Mouse (Mus musculus): Measurements from ENCODE around the gene Jmy.
A peak's percentile ranks its signal among the peaks of the same experiment; 100 is the strongest.
"Not testable (repeated sequence)": the region's sequence is repeated elsewhere in the genome, so short reads cannot be mapped to it uniquely, and the experiment has no call there.

Gene Jmy

GRCm38 (mm10) chr13:93499167-93499972, at the start of gene Jmy:
Gene Jmy (minus strand): TSS chr13:93499808.
- DNase-seq: peak; percentile 92

GRCm38 (mm10) chr13:93547641-93548040, 48.0 kb upstream of the Jmy start:
- DNase-seq: no peak

GRCm38 (mm10) chr13:93546011-93546410, 46.4 kb upstream of the Jmy start:
- DNase-seq: peak; percentile 4

- no peak for DNase-seq
These were observed 44.7 kb upstream of the Jmy start for GRCm38 (mm10) chr13:93544274-93544673.

- no peak for DNase-seq
These were observed 39.7 kb upstream of the Jmy start for GRCm38 (mm10) chr13:93539311-93539710.

- DNase-seq: no peak
These were observed 19.2 kb upstream of the Jmy start for GRCm38 (mm10) chr13:93518753-93519319.

- DNase-seq: no peak
These were observed 17.6 kb upstream of the Jmy start for GRCm38 (mm10) chr13:93517223-93517622.

- no peak for DNase-seq
These were observed 14.6 kb upstream of the Jmy start for GRCm38 (mm10) chr13:93514000-93514795.

- DNase-seq: no peak
These were observed 11.0 kb upstream of the Jmy start for GRCm38 (mm10) chr13:93510447-93511180.

GRCm38 (mm10) chr13:93506920-93507319, 7.3 kb upstream of the Jmy start:
- DNase-seq: not testable (repeated sequence)

- no peak for DNase-seq
These were observed 2.1 kb upstream of the Jmy start for GRCm38 (mm10) chr13:93501724-93502123.

- no peak for DNase-seq
These were observed 495 bp upstream of the Jmy start for GRCm38 (mm10) chr13:93499973-93500633.

- peak; percentile 38 for DNase-seq
These were observed 1.1 kb downstream of the Jmy start for GRCm38 (mm10) chr13:93498211-93499166.

GRCm38 (mm10) chr13:93496977-93497376, 2.6 kb downstream of the Jmy start:
- no peak for DNase-seq

- no peak for DNase-seq
These were observed 11.1 kb downstream of the Jmy start for GRCm38 (mm10) chr13:93488510-93488909.

GRCm38 (mm10) chr13:93487734-93488133, 11.9 kb downstream of the Jmy start:
- DNase-seq: no peak

- no peak for DNase-seq
These were observed 15.3 kb downstream of the Jmy start for GRCm38 (mm10) chr13:93484276-93484675.

GRCm38 (mm10) chr13:93481110-93481509, 18.5 kb downstream of the Jmy start:
- no peak for DNase-seq

- DNase-seq: no peak
These were observed 21.3 kb downstream of the Jmy start for GRCm38 (mm10) chr13:93478344-93478743.

- DNase-seq: no peak
These were observed 31.3 kb downstream of the Jmy start for GRCm38 (mm10) chr13:93468355-93468754.

GRCm38 (mm10) chr13:93459566-93459965, 40.0 kb downstream of the Jmy start:
- DNase-seq: peak; percentile 22

All from kidney, postnatal 14 days (tissue).